Mouse (Mus musculus): ENCODE measurements around the gene Nup62. TPM values are rescaled to one million over a fixed set of nuclear protein-coding genes. Genes with fewer than 3 reads are reported as not detected.

The Nup62 gene
- total and polyA plus RNA-seq, 3 experiments, result 94.9 to 157 (median 96.5) TPM

DNA sequence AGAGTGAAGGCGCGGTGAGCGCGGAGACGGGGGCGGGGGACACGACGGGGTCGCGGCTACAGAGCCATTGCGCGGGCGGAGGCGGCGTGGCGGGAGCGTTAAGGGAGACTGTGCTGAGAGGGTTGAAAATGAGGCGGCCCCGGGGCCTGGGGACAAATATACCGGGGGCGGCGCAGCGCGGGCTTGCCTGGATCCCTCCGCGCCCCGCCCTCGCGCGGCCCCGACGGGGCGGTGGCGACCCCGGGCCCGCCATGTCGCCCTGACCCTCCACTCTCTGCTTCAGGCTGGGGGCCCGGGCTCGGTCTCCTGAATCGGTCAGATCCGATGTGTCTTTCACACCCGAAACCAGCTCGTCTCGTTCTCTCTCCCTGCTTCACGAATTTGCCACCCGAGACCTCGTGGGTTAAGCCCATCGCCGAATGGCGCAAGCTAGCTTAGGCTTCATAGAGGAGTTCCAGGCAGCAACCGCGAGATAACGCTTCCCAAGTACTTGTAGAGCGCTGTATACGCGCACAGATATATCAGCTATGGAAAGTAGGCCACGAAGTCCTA lies 658 bp downstream of the Nup62 start, which contains the start of gene Atf5:
Atf5 (minus strand) TSS at position 189 of the 552 bp plus-strand sequence.
- peaks cover 64% of the 10 kb centered on the region for H3K4me1 ChIP-seq (ENCODE audit: insufficient read depth, low read depth, low read length)
- peak; percentile 72 for DNase-seq (ENCODE audit: low spot score)

DNA sequence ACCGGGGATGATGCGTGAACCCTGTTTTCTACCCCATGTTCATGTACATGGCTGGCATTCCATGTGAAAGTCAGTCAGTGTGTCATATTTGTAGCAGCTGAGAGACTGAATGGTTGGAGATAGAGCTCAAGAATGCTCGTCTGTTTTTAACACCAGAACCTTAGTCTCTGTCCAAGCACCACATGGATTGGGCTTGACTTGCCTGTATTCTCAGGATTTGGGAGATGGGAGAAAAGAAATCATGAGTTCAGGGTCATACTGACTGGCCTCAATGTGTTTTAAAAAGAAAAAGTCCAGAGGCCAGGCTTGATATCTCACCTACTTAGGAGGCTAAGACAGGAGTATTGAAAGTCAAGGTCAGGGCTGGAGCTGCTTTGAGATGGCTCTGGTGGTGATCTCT lies 1.6 kb downstream of the Nup62 start:
- Histone ChIP-seq H3K4me3 (ENCODE audit: low read depth, low read length) (peak overlapping the region; percentile 88), H3K27me3 (ENCODE audit: insufficient read depth, low read length) (no peaks in the 10 kb centered on the region), H3K36me3 (replicated peaks) (peaks cover 82% of the 10 kb centered on the region), H3K4me1 (ENCODE audit: insufficient read depth, low read depth, low read length) (peaks cover 67% of the 10 kb centered on the region), H3K9me3 (replicated peaks) (no peaks in the 10 kb centered on the region)
- TF ChIP-seq GATA2 (IDR thresholded peaks at IDR 0.05; ENCODE audit: borderline replicate concordance, low read depth, low read length), result no peak
- TF ChIP-seq CTCF (IDR thresholded peaks at IDR 0.05; ENCODE audit: low read depth, low read length), result no peak
- TF ChIP-seq GATA1 (IDR thresholded peaks at IDR 0.05; ENCODE audit: borderline replicate concordance, low read length), result no peak
- TF ChIP-seq TAL1 (conservative IDR thresholded peaks at IDR 0.05; ENCODE audit: low read depth, low read length), result no peak
- ATAC-seq (ENCODE audit: extremely low read depth, insufficient number of reproducible peaks, low FRiP score, poor library complexity, severe bottlenecking) (no peak), DNase-seq (ENCODE audit: low spot score) (no peak)

More for the DNA sequence above, 658 bp downstream of the Nup62 start, which contains the start of gene Atf5:
- TF ChIP-seq GATA2 (IDR thresholded peaks at IDR 0.05; ENCODE audit: borderline replicate concordance, low read depth, low read length) (no peak), POLR2AphosphoS5 (IDR thresholded peaks at IDR 0.05; ENCODE audit: insufficient replicate concordance, low read depth, low read length) (no peak), TAL1 (conservative IDR thresholded peaks at IDR 0.05; ENCODE audit: low read depth, low read length) (no peak), GATA1 (IDR thresholded peaks at IDR 0.05; ENCODE audit: borderline replicate concordance, low read length) (no peak), CTCF (IDR thresholded peaks at IDR 0.05; ENCODE audit: low read depth, low read length) (no peak)
- H3K36me3 ChIP-seq (replicated peaks), result peaks cover 85% of the 10 kb centered on the region
- H3K27me3 ChIP-seq (ENCODE audit: insufficient read depth, low read length), result no peaks in the 10 kb centered on the region
- ATAC-seq (ENCODE audit: extremely low read depth, insufficient number of reproducible peaks, low FRiP score, poor library complexity, severe bottlenecking), result no peak
- H3K4me3 ChIP-seq (ENCODE audit: low read depth, low read length), result peak within 1 kb of the TSS; percentile 88
- H3K9me3 ChIP-seq (replicated peaks), result no peaks in the 10 kb centered on the region

DNA sequence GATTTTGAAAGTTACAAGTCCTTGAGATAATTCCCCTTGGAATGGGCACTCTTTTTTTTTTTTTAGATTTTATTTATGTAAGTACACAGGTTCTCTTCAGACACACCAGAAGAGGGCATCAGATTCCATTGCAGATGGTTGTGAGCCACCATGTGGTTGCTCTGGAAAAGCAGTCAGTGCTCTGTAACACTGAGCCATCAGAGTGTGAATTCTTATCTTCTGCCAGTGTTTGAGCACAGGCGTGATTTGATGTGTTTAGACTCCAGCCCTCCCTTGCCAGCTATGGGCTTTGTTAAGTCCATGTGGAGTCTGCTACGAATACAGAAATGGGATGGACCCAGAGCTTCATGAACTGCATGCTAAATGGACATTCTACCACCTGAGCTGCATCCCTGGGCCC lies 2.3 kb downstream of the Nup62 start:
- ATAC-seq (ENCODE audit: extremely low read depth, insufficient number of reproducible peaks, low FRiP score, poor library complexity, severe bottlenecking) (no peak), DNase-seq (ENCODE audit: low spot score) (no peak)
- H3K4me1 ChIP-seq (ENCODE audit: insufficient read depth, low read depth, low read length), result peaks cover 68% of the 10 kb centered on the region
- no peaks in the 10 kb centered on the region for H3K9me3 ChIP-seq (replicated peaks)
- peaks cover 82% of the 10 kb centered on the region for H3K36me3 ChIP-seq (replicated peaks)
- no peaks in the 10 kb centered on the region for H3K27me3 ChIP-seq (ENCODE audit: insufficient read depth, low read length)
- peak overlapping the region; percentile 88 for H3K4me3 ChIP-seq (ENCODE audit: low read depth, low read length)
- TF ChIP-seq GATA2 (IDR thresholded peaks at IDR 0.05; ENCODE audit: borderline replicate concordance, low read depth, low read length) (no peak), POLR2AphosphoS5 (IDR thresholded peaks at IDR 0.05; ENCODE audit: insufficient replicate concordance, low read depth, low read length) (no peak), TAL1 (conservative IDR thresholded peaks at IDR 0.05; ENCODE audit: low read depth, low read length) (no peak), GATA1 (IDR thresholded peaks at IDR 0.05; ENCODE audit: borderline replicate concordance, low read length) (no peak), CTCF (IDR thresholded peaks at IDR 0.05; ENCODE audit: low read depth, low read length) (no peak)

DNA sequence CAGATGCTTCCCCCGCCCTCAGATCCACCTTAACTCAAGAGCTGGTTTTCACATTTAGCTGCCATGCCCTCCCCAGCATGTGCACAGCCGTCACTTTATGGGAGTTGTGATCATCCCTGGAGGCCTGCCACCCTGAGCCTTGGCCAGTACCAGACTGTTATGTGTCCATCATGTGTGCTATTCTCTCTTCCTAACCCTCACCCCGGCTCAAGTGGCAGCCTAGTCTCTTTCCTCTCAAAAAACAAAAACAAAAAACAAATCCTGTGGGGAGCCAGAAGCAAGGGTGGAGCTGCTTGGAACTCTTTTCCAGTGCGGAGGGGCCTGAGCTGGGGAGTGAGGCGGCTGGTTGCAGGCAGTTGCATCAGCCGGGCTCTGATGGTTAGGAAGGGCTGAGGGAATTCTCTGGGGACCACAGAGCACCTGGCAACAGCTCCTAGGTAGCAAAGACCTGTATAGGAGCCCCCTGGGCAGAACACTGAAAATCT lies 2.9 kb downstream of the Nup62 start:
- H3K36me3 ChIP-seq (replicated peaks), result peaks cover 82% of the 10 kb centered on the region
- TF ChIP-seq POLR2AphosphoS5 (IDR thresholded peaks at IDR 0.05; ENCODE audit: insufficient replicate concordance, low read depth, low read length) (no peak), TAL1 (conservative IDR thresholded peaks at IDR 0.05; ENCODE audit: low read depth, low read length) (no peak), CTCF (IDR thresholded peaks at IDR 0.05; ENCODE audit: low read depth, low read length) (no peak), GATA1 (IDR thresholded peaks at IDR 0.05; ENCODE audit: borderline replicate concordance, low read length) (no peak), GATA2 (IDR thresholded peaks at IDR 0.05; ENCODE audit: borderline replicate concordance, low read depth, low read length) (no peak)
- DNase-seq (ENCODE audit: low spot score), result peak; percentile 56

DNA sequence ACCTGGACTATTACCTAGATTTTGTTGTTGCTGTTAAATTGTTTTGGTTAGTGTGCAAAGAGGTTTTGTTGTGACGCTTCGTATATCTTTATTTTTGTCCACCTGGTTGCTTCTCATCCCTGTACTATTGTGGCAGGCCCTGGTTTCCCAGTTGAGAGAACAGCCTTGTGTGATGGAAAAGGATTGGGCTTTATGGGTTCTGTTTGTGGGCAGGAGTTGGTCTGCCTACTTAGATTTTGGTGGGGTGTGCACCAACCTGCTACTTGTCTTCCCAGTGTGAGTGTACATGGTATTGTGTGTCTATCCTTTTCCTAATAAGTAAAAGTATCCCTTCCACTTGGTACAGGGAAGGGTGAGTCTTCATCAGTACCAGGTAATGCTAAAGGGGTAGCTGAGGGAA lies 3.5 kb downstream of the Nup62 start:
- ATAC-seq (ENCODE audit: extremely low read depth, insufficient number of reproducible peaks, low FRiP score, poor library complexity, severe bottlenecking) (no peak), DNase-seq (ENCODE audit: low spot score) (no peak)
- Histone ChIP-seq H3K9me3 (replicated peaks) (no peaks in the 10 kb centered on the region), H3K36me3 (replicated peaks) (peaks cover 82% of the 10 kb centered on the region), H3K4me1 (ENCODE audit: insufficient read depth, low read depth, low read length) (peaks cover 75% of the 10 kb centered on the region), H3K4me3 (ENCODE audit: low read depth, low read length) (peak overlapping the region; percentile 88), H3K27me3 (ENCODE audit: insufficient read depth, low read length) (no peaks in the 10 kb centered on the region)
- no peak for TF ChIP-seq POLR2AphosphoS5 (IDR thresholded peaks at IDR 0.05; ENCODE audit: insufficient replicate concordance, low read depth, low read length)
- TF ChIP-seq CTCF (IDR thresholded peaks at IDR 0.05; ENCODE audit: low read depth, low read length), result no peak
- no peak for TF ChIP-seq GATA2 (IDR thresholded peaks at IDR 0.05; ENCODE audit: borderline replicate concordance, low read depth, low read length)
- no peak for TF ChIP-seq GATA1 (IDR thresholded peaks at IDR 0.05; ENCODE audit: borderline replicate concordance, low read length)
- no peak for TF ChIP-seq TAL1 (conservative IDR thresholded peaks at IDR 0.05; ENCODE audit: low read depth, low read length)

More for the DNA sequence above, 2.9 kb downstream of the Nup62 start:
- H3K4me3 ChIP-seq (ENCODE audit: low read depth, low read length), result peak overlapping the region; percentile 88
- no peak for ATAC-seq (ENCODE audit: extremely low read depth, insufficient number of reproducible peaks, low FRiP score, poor library complexity, severe bottlenecking)
- H3K9me3 ChIP-seq (replicated peaks), result no peaks in the 10 kb centered on the region
- no peaks in the 10 kb centered on the region for H3K27me3 ChIP-seq (ENCODE audit: insufficient read depth, low read length)
- peaks cover 74% of the 10 kb centered on the region for H3K4me1 ChIP-seq (ENCODE audit: insufficient read depth, low read depth, low read length)

DNA sequence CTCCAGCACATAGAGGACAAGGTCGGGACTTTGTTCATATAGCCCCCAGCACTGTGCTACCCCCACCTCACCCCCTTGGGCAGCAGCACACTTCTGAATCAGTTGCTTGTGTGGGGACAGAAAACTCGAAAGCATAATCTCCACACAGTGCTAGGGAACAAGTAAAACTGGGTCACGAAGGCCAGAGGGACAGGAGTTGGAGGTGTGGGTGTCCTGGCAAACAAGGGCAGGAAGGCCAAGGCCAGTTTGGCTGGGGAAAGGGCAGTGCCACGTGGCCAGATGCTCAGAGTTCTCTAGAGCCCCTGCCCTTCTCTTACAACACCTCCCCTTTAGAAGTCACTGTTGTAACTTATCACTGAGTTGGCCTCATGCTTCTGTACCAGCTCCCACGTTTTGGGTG lies 4.0 kb downstream of the Nup62 start:
- Histone ChIP-seq H3K9me3 (replicated peaks) (no peaks in the 10 kb centered on the region), H3K27me3 (ENCODE audit: insufficient read depth, low read length) (no peaks in the 10 kb centered on the region), H3K36me3 (replicated peaks) (peaks cover 82% of the 10 kb centered on the region), H3K4me3 (ENCODE audit: low read depth, low read length) (peak overlapping the region; percentile 88; the same call in 1 of the 2 replicates), H3K4me1 (ENCODE audit: insufficient read depth, low read depth, low read length) (peaks cover 75% of the 10 kb centered on the region)
- DNase-seq (ENCODE audit: low spot score), result no peak
- TF ChIP-seq GATA2 (IDR thresholded peaks at IDR 0.05; ENCODE audit: borderline replicate concordance, low read depth, low read length) (no peak), CTCF (IDR thresholded peaks at IDR 0.05; ENCODE audit: low read depth, low read length) (no peak), TAL1 (conservative IDR thresholded peaks at IDR 0.05; ENCODE audit: low read depth, low read length) (no peak), GATA1 (IDR thresholded peaks at IDR 0.05; ENCODE audit: borderline replicate concordance, low read length) (no peak)
- ATAC-seq (ENCODE audit: extremely low read depth, insufficient number of reproducible peaks, low FRiP score, poor library complexity, severe bottlenecking), result no peak
